Mouse (Mus musculus) 3T3-L1 (cell line): ENCODE data around the gene Gm5089.

Experiments
- DNase-seq: peaks from one replicate; pipeline ENCODE4 v3.0.0-alpha.2; 2015; ENCODE audit warnings: low read depth, low spot score

Gene Gm5089

GRCm38 (mm10) chr14:122386281-122387130 lies 64.4 kb downstream of the Gm5089 start:
- DNase-seq: no peak

- no peak for DNase-seq
Measured at GRCm38 (mm10) chr14:122385758-122386157, 65.2 kb downstream of the Gm5089 start.

DNA sequence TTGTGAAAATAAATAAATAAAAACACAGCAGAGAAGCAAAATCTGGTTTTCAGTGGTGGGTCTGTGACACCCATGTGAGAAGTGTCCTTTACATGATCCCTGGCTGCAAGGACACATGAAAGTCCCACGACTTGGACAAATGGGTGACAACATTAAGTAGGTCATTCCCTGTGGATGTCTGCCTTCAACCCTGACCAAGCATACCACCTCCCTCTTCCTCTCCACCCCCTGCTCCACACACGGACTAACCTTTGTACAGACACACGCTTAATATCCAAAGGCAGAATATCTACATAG lies 65.7 kb downstream of the Gm5089 start:
- no peak for DNase-seq
